Mouse (Mus musculus): ENCODE results near the gene Bcl7b. TPM values are rescaled to one million over a fixed set of nuclear protein-coding genes. Genes with fewer than 3 reads are reported as not detected.

Gene Bcl7b
- total RNA-seq, 1 experiment = 17.5 TPM

GRCm38 (mm10) chr5:135186231-135186620, 18.1 kb downstream of the Bcl7b start:
- DNase-seq (ENCODE audit: low read depth, low spot score) = no peak
- in situ Hi-C loops (cut with MboI; ENCODE audit: low sequenced_read_pairs in 2 of 2, unreplicated experiment in 2 of 2) = no loop called here
- no peaks in the 10 kb centered on the region for H3K9me3 ChIP-seq (ENCODE audit: control insufficient read depth, insufficient read depth, low read depth, low read length)
- no peak for TF ChIP-seq HCFC1 (IDR thresholded peaks at IDR 0.05; ENCODE audit: borderline replicate concordance, insufficient read depth, low read length)
- TF ChIP-seq MAFK (IDR thresholded peaks at IDR 0.05; ENCODE audit: insufficient read depth, low read depth, low read length) = no peak
- no peak for TF ChIP-seq ZNF384 (IDR thresholded peaks at IDR 0.05; ENCODE audit: low read depth, low read length)
- TF ChIP-seq ZC3H11A (IDR thresholded peaks at IDR 0.05; ENCODE audit: borderline replicate concordance, low read depth, low read length) = no peak
- TF ChIP-seq CHD2 (IDR thresholded peaks at IDR 0.05; ENCODE audit: low read depth, low read length) = no peak
- H3K4me1 ChIP-seq (ENCODE audit: control insufficient read depth in 2 of 2, insufficient read depth in 2 of 2, low read length in 2 of 2, poor library complexity in 1 of 2) = peaks cover 2 to 7% of the 10 kb centered on the region in 2 experiments; a peak in 2 of 4 replicates
- peak overlapping the region; percentile 90 to 98 for H3K4me3 ChIP-seq (ENCODE audit: insufficient read depth in 1 of 2, low read depth in 1 of 2, low read length in 2 of 2, poor library complexity in 1 of 2, severe bottlenecking in 1 of 2)
- peak overlapping the region; percentile 86; the same call in 1 of the 2 replicates for H3K27ac ChIP-seq (ENCODE audit: insufficient read depth, low read depth, low read length, poor library complexity, severe bottlenecking)
- H3K9ac ChIP-seq (ENCODE audit: insufficient read depth, low read depth, low read length, poor library complexity, severe bottlenecking) = peak overlapping the region; percentile 87
- peaks cover 11% of the 10 kb centered on the region; the same call in 1 of the 2 replicates for H3K36me3 ChIP-seq (ENCODE audit: control insufficient read depth, insufficient read depth, low read length, poor library complexity, severe bottlenecking)

GRCm38 (mm10) chr5:135186621-135187348, 18.7 kb downstream of the Bcl7b start, which contains the start of gene Baz1b:
Gene Baz1b (plus strand): TSS chr5:135187264.
- Histone ChIP-seq H3K9ac (ENCODE audit: insufficient read depth, low read depth, low read length, poor library complexity, severe bottlenecking) (peak within 1 kb of the TSS; percentile 91), H3K4me3 (ENCODE audit: insufficient read depth in 1 of 2, low read depth in 1 of 2, low read length in 2 of 2, poor library complexity in 1 of 2, severe bottlenecking in 1 of 2) (peak within 1 kb of the TSS; percentile 90 to 98), H3K4me1 (ENCODE audit: control insufficient read depth in 2 of 2, insufficient read depth in 2 of 2, low read length in 2 of 2, poor library complexity in 1 of 2) (peaks cover 0 to 5% of the 10 kb centered on the region in 2 experiments; a peak in 3 of 4 replicates), H3K27ac (ENCODE audit: insufficient read depth, low read depth, low read length, poor library complexity, severe bottlenecking) (peak within 1 kb of the TSS; percentile 86), H3K36me3 (ENCODE audit: control insufficient read depth, insufficient read depth, low read length, poor library complexity, severe bottlenecking) (peaks cover 9% of the 10 kb centered on the region; the same call in 1 of the 2 replicates), H3K9me3 (ENCODE audit: control insufficient read depth, insufficient read depth, low read depth, low read length) (no peaks in the 10 kb centered on the region)
- peak; percentile 94 for DNase-seq (ENCODE audit: low read depth, low spot score)
- TF ChIP-seq MAFK (IDR thresholded peaks at IDR 0.05; ENCODE audit: insufficient read depth, low read depth, low read length) (no peak), HCFC1 (IDR thresholded peaks at IDR 0.05; ENCODE audit: borderline replicate concordance, insufficient read depth, low read length) (no peak), ZC3H11A (IDR thresholded peaks at IDR 0.05; ENCODE audit: borderline replicate concordance, low read depth, low read length) (no peak), ZNF384 (IDR thresholded peaks at IDR 0.05; ENCODE audit: low read depth, low read length) (no peak), CHD2 (IDR thresholded peaks at IDR 0.05; ENCODE audit: low read depth, low read length) (peak; percentile 88)
- in situ Hi-C loops (cut with MboI; ENCODE audit: low sequenced_read_pairs in 2 of 2, unreplicated experiment in 2 of 2) = no loop called here

GRCm38 (mm10) chr5:135187349-135188213, 19.5 kb downstream of the Bcl7b start:
- Histone ChIP-seq H3K27ac (ENCODE audit: insufficient read depth, low read depth, low read length, poor library complexity, severe bottlenecking) (peak overlapping the region; percentile 85), H3K4me1 (ENCODE audit: control insufficient read depth in 2 of 2, insufficient read depth in 2 of 2, low read length in 2 of 2, poor library complexity in 1 of 2) (no peaks in the 10 kb centered on the region; a peak in 2 of 4 replicates), H3K36me3 (ENCODE audit: control insufficient read depth, insufficient read depth, low read length, poor library complexity, severe bottlenecking) (peaks cover 7% of the 10 kb centered on the region; the same call in 1 of the 2 replicates), H3K9me3 (ENCODE audit: control insufficient read depth, insufficient read depth, low read depth, low read length) (no peaks in the 10 kb centered on the region), H3K4me3 (ENCODE audit: insufficient read depth in 1 of 2, low read depth in 1 of 2, low read length in 2 of 2, poor library complexity in 1 of 2, severe bottlenecking in 1 of 2) (peak overlapping the region; percentile 90 to 98), H3K9ac (ENCODE audit: insufficient read depth, low read depth, low read length, poor library complexity, severe bottlenecking) (peak overlapping the region; percentile 91)
- TF ChIP-seq ZC3H11A (IDR thresholded peaks at IDR 0.05; ENCODE audit: borderline replicate concordance, low read depth, low read length) (no peak), ZNF384 (IDR thresholded peaks at IDR 0.05; ENCODE audit: low read depth, low read length) (no peak), HCFC1 (IDR thresholded peaks at IDR 0.05; ENCODE audit: borderline replicate concordance, insufficient read depth, low read length) (no peak), MAFK (IDR thresholded peaks at IDR 0.05; ENCODE audit: insufficient read depth, low read depth, low read length) (no peak), CHD2 (IDR thresholded peaks at IDR 0.05; ENCODE audit: low read depth, low read length) (no peak)
- peak; percentile 55 for DNase-seq (ENCODE audit: low read depth, low spot score)
- in situ Hi-C loops (cut with MboI; ENCODE audit: low sequenced_read_pairs in 2 of 2, unreplicated experiment in 2 of 2) = no loop called here

GRCm38 (mm10) chr5:135188214-135188554, 20.1 kb downstream of the Bcl7b start:
- TF ChIP-seq ZNF384 (IDR thresholded peaks at IDR 0.05; ENCODE audit: low read depth, low read length) (peak; percentile 74), HCFC1 (IDR thresholded peaks at IDR 0.05; ENCODE audit: borderline replicate concordance, insufficient read depth, low read length) (no peak)
- DNase-seq (ENCODE audit: low read depth, low spot score) = no peak

More at GRCm38 (mm10) chr5:135188214-135188554, 20.1 kb downstream of the Bcl7b start:
- Histone ChIP-seq H3K4me3 (ENCODE audit: insufficient read depth in 1 of 2, low read depth in 1 of 2, low read length in 2 of 2, poor library complexity in 1 of 2, severe bottlenecking in 1 of 2) (peak overlapping the region; percentile 90 to 98), H3K9ac (ENCODE audit: insufficient read depth, low read depth, low read length, poor library complexity, severe bottlenecking) (peak overlapping the region; percentile 91), H3K9me3 (ENCODE audit: control insufficient read depth, insufficient read depth, low read depth, low read length) (no peaks in the 10 kb centered on the region), H3K4me1 (ENCODE audit: control insufficient read depth in 2 of 2, insufficient read depth in 2 of 2, low read length in 2 of 2, poor library complexity in 1 of 2) (no peaks in the 10 kb centered on the region; a peak in 1 of 4 replicates), H3K27ac (ENCODE audit: insufficient read depth, low read depth, low read length, poor library complexity, severe bottlenecking) (peak overlapping the region; percentile 85; the same call in 1 of the 2 replicates), H3K36me3 (ENCODE audit: control insufficient read depth, insufficient read depth, low read length, poor library complexity, severe bottlenecking) (peaks cover 11% of the 10 kb centered on the region)
- in situ Hi-C loops (cut with MboI; ENCODE audit: low sequenced_read_pairs in 2 of 2, unreplicated experiment in 2 of 2) = no loop called here

Data from ES-E14 (cell line).